Mouse (Mus musculus): ENCODE measurements at regions not wholly inside any gene's neighbourhood (a gene's known extent, or its start where the extent isn't known, plus 50 kb on each side); places are given as distances from the start of the nearest gene placed in this dataset.

DNA sequence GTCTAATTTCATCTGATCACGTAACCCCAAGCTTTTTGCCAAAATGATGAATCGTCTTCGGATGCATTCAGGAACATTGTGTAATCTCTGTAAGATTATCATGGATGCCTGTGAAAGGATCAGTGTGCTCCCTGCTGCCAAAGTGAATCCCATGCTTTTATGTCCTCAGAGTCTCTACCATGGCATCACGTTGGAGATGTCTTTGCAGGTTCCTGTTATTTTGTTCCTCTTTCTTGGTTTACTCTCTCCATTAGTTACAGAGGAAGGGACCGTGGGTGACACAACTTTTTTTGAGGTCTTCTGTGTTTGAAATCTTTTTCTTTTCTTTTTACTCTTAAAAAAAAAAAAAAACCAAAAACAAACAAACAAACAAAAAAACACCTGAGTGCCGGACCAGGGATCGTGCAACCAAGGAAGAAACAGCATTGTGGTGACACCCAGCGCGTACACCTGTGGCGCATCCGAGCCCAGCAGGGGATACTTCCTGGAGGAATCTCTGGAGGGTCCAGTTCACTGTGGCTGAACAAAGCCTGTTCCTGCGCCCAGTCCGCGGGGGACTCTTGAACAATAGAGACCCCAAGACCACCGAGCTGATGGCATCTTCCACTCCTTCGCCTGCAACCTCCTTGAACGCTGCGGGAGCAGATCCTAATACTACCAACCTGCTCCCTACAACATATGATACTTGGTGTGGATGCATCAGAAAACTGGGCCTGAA is 180.6 kb downstream of the Dusp6 start:
- Histone ChIP-seq H3K4me3 (no peak overlapping the region), H3K27me3 (ENCODE audit: control insufficient read depth, insufficient read depth, low read length) (no peaks in the 10 kb centered on the region), H3K79me2 (replicated peaks; ENCODE audit: control insufficient read depth, insufficient read depth, low read length) (no peaks in the 10 kb centered on the region), H3K9ac (ENCODE audit: low read depth, low read length) (no peak overlapping the region), H3K36me3 (ENCODE audit: control insufficient read depth, insufficient read depth, low read length) (peaks cover 2% of the 10 kb centered on the region; the same call in 1 of the 2 replicates), H3K4me1 (ENCODE audit: control insufficient read depth, insufficient read depth, low read length) (peaks cover 5% of the 10 kb centered on the region), H3K27ac (no peak overlapping the region)
- intact Hi-C loops (cut with DNase I): loop anchor here (2.0 to 5.0 kb wide), 2 partner anchors 15 to 176 kb away; no protein-coding TSS in a partner anchor
- 88% methylated on average over 18 of the region's 18 CpGs for WGBS
- no peak for TF ChIP-seq POLR2A (IDR thresholded peaks at IDR 0.05; ENCODE audit: insufficient read depth, low read depth, low read length)
- TF ChIP-seq CTCF (IDR thresholded peaks at IDR 0.05): no peak
- no peak for TF ChIP-seq EP300 (IDR thresholded peaks at IDR 0.05; ENCODE audit: insufficient read depth, low read depth, low read length)
- no peak for DNase-seq

DNA sequence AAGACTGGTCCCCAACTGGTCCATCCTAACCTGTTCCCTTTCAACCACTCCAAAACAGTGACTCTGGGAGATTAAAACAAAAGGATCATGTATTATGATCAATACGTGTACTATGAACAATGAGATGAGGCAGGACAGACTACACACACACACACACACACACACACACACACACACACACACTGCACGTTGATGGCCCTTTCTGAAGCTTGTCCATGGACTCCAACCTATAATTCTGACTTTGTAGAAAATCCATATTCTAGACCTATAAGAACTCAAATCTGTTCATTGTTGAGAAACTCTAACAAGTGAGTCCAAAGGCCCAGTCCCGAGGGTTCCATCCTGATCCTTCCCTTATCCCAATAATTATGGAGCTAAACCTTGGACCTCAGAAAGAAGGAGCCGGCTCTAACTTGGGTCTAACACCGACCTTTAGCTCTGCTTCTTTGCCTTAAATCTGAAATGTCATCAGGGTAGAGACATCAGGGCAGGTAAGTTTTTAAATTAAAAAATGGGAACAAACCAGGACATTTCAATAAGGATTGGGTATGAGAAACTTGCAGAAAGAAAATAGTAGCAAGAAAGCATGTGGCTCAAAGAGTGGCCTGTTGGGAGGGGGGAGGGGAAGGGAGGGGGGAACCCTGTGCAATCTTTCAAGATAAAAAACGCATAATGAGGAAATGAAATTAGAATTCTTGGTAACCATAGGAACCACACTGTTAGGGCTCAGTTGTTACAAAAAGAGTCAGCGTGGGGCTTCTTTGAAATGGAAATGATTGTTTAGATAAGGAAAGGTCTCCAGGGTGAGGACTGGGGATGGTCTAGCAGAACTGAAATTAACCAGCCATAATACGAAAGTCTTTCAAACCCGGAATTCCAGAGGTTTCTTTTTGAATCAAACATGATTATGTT is 187.9 kb downstream of the Dusp6 start:
- no peak for TF ChIP-seq EP300 (IDR thresholded peaks at IDR 0.05; ENCODE audit: insufficient read depth, low read depth, low read length)
- TF ChIP-seq POLR2A (IDR thresholded peaks at IDR 0.05; ENCODE audit: insufficient read depth, low read depth, low read length): no peak
- TF ChIP-seq CTCF (IDR thresholded peaks at IDR 0.05): no peak
- H3K4me3 ChIP-seq: no peak overlapping the region

DNA sequence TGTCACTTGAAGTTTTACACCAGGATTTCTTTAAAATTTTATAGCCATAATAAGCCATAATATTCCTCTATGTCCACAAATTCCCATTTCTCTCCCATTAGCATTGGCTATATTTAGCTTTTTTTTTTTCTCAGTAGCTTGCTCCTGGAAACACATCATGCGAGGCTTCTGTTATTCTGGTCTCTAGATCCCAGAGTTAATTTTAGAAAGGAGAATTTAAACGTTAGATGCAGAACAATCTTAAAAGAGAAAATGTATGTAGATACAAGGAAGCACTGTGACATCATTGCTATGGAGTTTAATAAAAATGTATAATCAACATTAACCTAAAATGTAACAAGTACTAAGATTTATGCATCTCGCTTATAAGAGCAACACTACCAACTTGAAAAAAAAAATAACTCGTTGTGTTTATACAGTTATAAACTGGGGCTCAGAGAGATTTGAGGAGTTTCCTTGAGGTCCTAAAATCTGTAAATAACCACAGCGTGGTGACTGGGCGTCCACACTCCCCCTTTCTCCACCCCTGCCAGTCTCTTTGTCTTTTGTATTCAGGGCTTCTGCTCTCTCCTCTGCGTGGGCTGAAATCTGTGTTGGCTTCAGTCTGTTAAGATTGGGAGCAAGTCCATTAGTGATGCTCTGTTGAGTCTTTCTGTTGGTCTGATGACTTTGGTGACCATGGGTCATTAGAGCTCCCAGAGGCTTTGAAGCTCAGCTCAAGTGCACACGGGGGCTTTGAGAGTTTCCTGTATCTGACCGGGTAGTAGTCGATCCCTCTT is 188.8 kb downstream of the Dusp6 start:
- Histone ChIP-seq H3K27ac (no peak overlapping the region), H3K36me3 (ENCODE audit: control insufficient read depth, insufficient read depth, low read length) (no peaks in the 10 kb centered on the region), H3K4me1 (ENCODE audit: control insufficient read depth, insufficient read depth, low read length) (no peaks in the 10 kb centered on the region; the same call in 1 of the 2 replicates), H3K9ac (ENCODE audit: low read depth, low read length) (no peak overlapping the region), H3K4me3 (no peak overlapping the region), H3K79me2 (replicated peaks; ENCODE audit: control insufficient read depth, insufficient read depth, low read length) (no peaks in the 10 kb centered on the region), H3K27me3 (ENCODE audit: control insufficient read depth, insufficient read depth, low read length) (no peaks in the 10 kb centered on the region)
- DNase-seq: no peak
- 35% methylated on average over 10 of the region's 10 CpGs for WGBS
- TF ChIP-seq EP300 (IDR thresholded peaks at IDR 0.05; ENCODE audit: insufficient read depth, low read depth, low read length) (no peak), CTCF (IDR thresholded peaks at IDR 0.05) (no peak), POLR2A (IDR thresholded peaks at IDR 0.05; ENCODE audit: insufficient read depth, low read depth, low read length) (no peak)
- intact Hi-C loops (cut with DNase I): no loop called here

More for the DNA sequence above, 187.9 kb downstream of the Dusp6 start:
- Histone ChIP-seq H3K79me2 (replicated peaks; ENCODE audit: control insufficient read depth, insufficient read depth, low read length) (no peaks in the 10 kb centered on the region), H3K4me1 (ENCODE audit: control insufficient read depth, insufficient read depth, low read length) (no peaks in the 10 kb centered on the region; the same call in 1 of the 2 replicates), H3K27me3 (ENCODE audit: control insufficient read depth, insufficient read depth, low read length) (no peaks in the 10 kb centered on the region), H3K27ac (no peak overlapping the region), H3K9ac (ENCODE audit: low read depth, low read length) (no peak overlapping the region), H3K36me3 (ENCODE audit: control insufficient read depth, insufficient read depth, low read length) (no peaks in the 10 kb centered on the region)
- intact Hi-C loops (cut with DNase I): no loop called here
- 63% methylated on average over 9 of the region's 9 CpGs for WGBS
- DNase-seq: no peak

DNA sequence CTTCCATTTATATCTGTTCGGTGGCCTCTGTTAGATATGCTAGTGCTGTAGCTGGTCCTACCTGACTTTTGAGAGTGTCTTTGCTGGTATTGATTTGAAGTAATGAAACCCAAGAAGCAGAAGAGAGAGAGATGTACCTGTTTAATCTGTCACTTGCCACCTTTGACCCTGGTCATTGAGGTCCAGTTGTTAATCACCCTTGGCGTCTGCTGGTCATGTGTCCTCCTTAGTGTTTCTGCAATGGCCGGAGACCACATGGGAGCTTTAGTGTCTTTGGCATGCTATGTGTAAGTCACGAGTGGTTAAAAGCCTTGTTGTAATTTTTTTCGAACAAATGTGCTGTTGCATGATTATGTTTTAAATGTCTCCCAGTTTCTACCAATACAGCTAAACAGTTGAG is 193.1 kb downstream of the Dusp6 start:
- H3K4me1 ChIP-seq (ENCODE audit: control insufficient read depth, insufficient read depth, low read length): peaks cover 6% of the 10 kb centered on the region
- TF ChIP-seq POLR2A (IDR thresholded peaks at IDR 0.05; ENCODE audit: insufficient read depth, low read depth, low read length) (no peak), EP300 (IDR thresholded peaks at IDR 0.05; ENCODE audit: insufficient read depth, low read depth, low read length) (no peak), CTCF (IDR thresholded peaks at IDR 0.05) (no peak)
- no peak overlapping the region for H3K4me3 ChIP-seq
- H3K79me2 ChIP-seq (replicated peaks; ENCODE audit: control insufficient read depth, insufficient read depth, low read length): no peaks in the 10 kb centered on the region
- peaks cover 2% of the 10 kb centered on the region; the same call in 1 of the 2 replicates for H3K36me3 ChIP-seq (ENCODE audit: control insufficient read depth, insufficient read depth, low read length)
- H3K9ac ChIP-seq (ENCODE audit: low read depth, low read length): no peak overlapping the region
- WGBS: 92% methylated on average over 5 of the region's 5 CpGs
- DNase-seq: no peak
- intact Hi-C loops (cut with DNase I): loop anchor here (5.0 kb wide), 1 partner anchor 169 kb away; no protein-coding TSS in a partner anchor
- no peaks in the 10 kb centered on the region for H3K27me3 ChIP-seq (ENCODE audit: control insufficient read depth, insufficient read depth, low read length)
- no peak overlapping the region for H3K27ac ChIP-seq

DNA sequence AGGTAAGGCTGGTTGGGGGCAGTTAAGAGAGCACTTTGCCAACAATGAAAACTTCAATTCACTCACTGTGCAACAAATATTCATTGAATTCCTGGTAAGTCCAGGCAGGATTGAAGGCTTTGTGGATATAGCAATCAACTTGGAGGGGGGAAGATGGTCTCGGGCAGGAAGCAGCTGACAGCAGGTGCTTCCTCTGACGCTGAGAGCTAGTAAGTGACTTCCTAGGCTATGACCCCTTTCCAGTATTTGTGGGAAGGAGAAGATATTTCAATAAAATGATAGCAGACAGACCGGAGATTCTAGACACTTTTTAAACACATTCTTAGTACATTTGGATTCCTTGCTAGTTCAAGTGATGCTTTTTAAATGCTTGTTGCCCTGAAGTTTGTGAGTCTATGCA is 195.0 kb downstream of the Dusp6 start:
- no peak overlapping the region for H3K4me3 ChIP-seq
- no peak for DNase-seq
- TF ChIP-seq POLR2A (IDR thresholded peaks at IDR 0.05; ENCODE audit: insufficient read depth, low read depth, low read length) (no peak), CTCF (IDR thresholded peaks at IDR 0.05) (no peak), EP300 (IDR thresholded peaks at IDR 0.05; ENCODE audit: insufficient read depth, low read depth, low read length) (peak; percentile 64; the same call in 1 of the 2 replicates)
- H3K79me2 ChIP-seq (replicated peaks; ENCODE audit: control insufficient read depth, insufficient read depth, low read length): no peaks in the 10 kb centered on the region
- no peak overlapping the region for H3K9ac ChIP-seq (ENCODE audit: low read depth, low read length)
- peak overlapping the region; percentile 10 for H3K27ac ChIP-seq
- H3K27me3 ChIP-seq (ENCODE audit: control insufficient read depth, insufficient read depth, low read length): no peaks in the 10 kb centered on the region
- H3K4me1 ChIP-seq (ENCODE audit: control insufficient read depth, insufficient read depth, low read length): peaks cover 10% of the 10 kb centered on the region
- intact Hi-C loops (cut with DNase I): loop anchor here (2.0 to 5.0 kb wide), 2 partner anchors 15 to 171 kb away; no protein-coding TSS in a partner anchor
- 37% methylated on average over 3 of the region's 3 CpGs for WGBS
- peaks cover 2% of the 10 kb centered on the region; the same call in 1 of the 2 replicates for H3K36me3 ChIP-seq (ENCODE audit: control insufficient read depth, insufficient read depth, low read length)
